Mouse (Mus musculus) ES-E14 (cell line): ENCODE results near the gene Tysnd1.

Experiments
- CHD2 ChIP-seq: IDR thresholded peaks from 2 replicates; pipeline ENCODE4 v1.6.1; 2014; ENCODE audit warnings: mild to moderate bottlenecking, low read depth, low read length, inconsistent platforms
- MAFK ChIP-seq: IDR thresholded peaks from 2 replicates; pipeline ENCODE4 v1.6.1; 2014; ENCODE audit warnings: mild to moderate bottlenecking, low read depth, low read length, inconsistent platforms; ENCODE audit not compliant: insufficient read depth
- ZC3H11A ChIP-seq: IDR thresholded peaks from 2 replicates; pipeline ENCODE4 v1.6.1; 2012; ENCODE audit warnings: low read depth, mild to moderate bottlenecking, inconsistent platforms, low read length, borderline replicate concordance

GRCm38 (mm10) chr10:61729181-61729580 is 33.9 kb downstream of the Tysnd1 start:
- TF ChIP-seq ZC3H11A (no peak), CHD2 (no peak), MAFK (no peak)
